Mouse (Mus musculus) lung, embryonic 14.5 days (tissue): ENCODE results near the gene Ngp. TPM values are rescaled to one million over a fixed set of nuclear protein-coding genes. Genes with fewer than 3 reads are reported as not detected.

Experiments
- ATAC-seq: fragments of 200-750 bp; cut with Nextera tagmentation; 2 replicates; pipeline ENCODE4 v1.8.0; 2017; ENCODE audit warnings: mild to moderate bottlenecking, moderate TSS enrichment, moderate library complexity; ENCODE audit not compliant: insufficient read depth
- DNase-seq: peaks from one replicate; pipeline ENCODE4 v3.0.0-alpha.2; 2015
- H3K27ac ChIP-seq: fragments of 300-500 bp; sonication (generic); 2 replicates; pipeline ENCODE4 v1.5.1; 2014; ENCODE audit warnings: low read depth, mild to moderate bottlenecking, moderate library complexity
- H3K27me3 ChIP-seq: fragments of 300-500 bp; sonication (generic); 2 replicates; pipeline ENCODE4 v1.6.1; 2014; ENCODE audit warnings: low read length, control low read depth; ENCODE audit not compliant: insufficient read depth
- H3K36me3 ChIP-seq: fragments of 300-500 bp; sonication (generic); 2 replicates; pipeline ENCODE4 v1.6.1; 2014; ENCODE audit warnings: control low read depth; ENCODE audit not compliant: insufficient read depth
- H3K4me1 ChIP-seq: fragments of 300-500 bp; sonication (generic); 2 replicates; pipeline ENCODE4 v1.6.1; 2014; ENCODE audit warnings: antibody characterized with exemption, control low read depth; ENCODE audit not compliant: insufficient read depth
- H3K4me2 ChIP-seq: fragments of 300-500 bp; sonication (generic); 2 replicates; pipeline ENCODE4 v1.6.1; 2014; ENCODE audit warnings: mild to moderate bottlenecking
- H3K4me3 ChIP-seq: fragments of 300-500 bp; sonication (generic); 2 replicates; pipeline ENCODE4 v1.5.1; 2014; ENCODE audit warnings: low read depth, low read length
- H3K9ac ChIP-seq: fragments of 300-500 bp; sonication (generic); 2 replicates; pipeline ENCODE4 v1.6.1; 2014
- H3K9me3 ChIP-seq: fragments of 300-500 bp; sonication (generic); 2 replicates; pipeline ENCODE4 v1.6.1; 2016; ENCODE audit warnings: low read depth, low read length, control low read depth
- CTCF ChIP-seq: IDR thresholded peaks from 2 replicates; pipeline ENCODE4 v1.5.1; 2016; ENCODE audit warnings: antibody characterized with exemption, low read depth
- WGBS: fragments of 180-500 bp; shearing (Covaris S2); extraction: QIAGEN DNeasy Blood & Tissue Kit; methylation state at CpG from one replicate; pipeline ENCODE4 v1.1.7; 2014; 5-methylcytosine and 5-hydroxymethylcytosine counted together
- polyA plus RNA-seq: library from polyadenylated mRNA; unstranded; fragments of >200 nt; fragmentation: Nextera tagmentation; extraction: Ambion mirVana; gene quantifications from 2 replicates; pipeline ENCODE4 v1.2.1, GENCODE M21; 2014

Ngp gene
- polyA plus RNA-seq, 1 experiment from 2014 or later, result 0.34 TPM

GRCm38 (mm10) chr9:110457926-110458325 is 38.4 kb downstream of the Ngp start:
- 88% methylated on average over 3 of the region's 3 CpGs for WGBS
- no peaks in the 10 kb centered on the region for H3K9me3 ChIP-seq
- H3K9ac ChIP-seq, result no peak overlapping the region
- peaks cover 9% of the 10 kb centered on the region; the same call in 1 of the 2 replicates for H3K36me3 ChIP-seq
- no peak for ATAC-seq
- H3K27me3 ChIP-seq, result no peaks in the 10 kb centered on the region
- no peak overlapping the region for H3K4me2 ChIP-seq
- no peak overlapping the region for H3K27ac ChIP-seq
- DNase-seq, result no peak
- H3K4me3 ChIP-seq, result no peak overlapping the region
- TF ChIP-seq CTCF, result no peak
- no peaks in the 10 kb centered on the region for H3K4me1 ChIP-seq

- no peaks in the 10 kb centered on the region for H3K4me1 ChIP-seq
- H3K36me3 ChIP-seq, result peaks cover 9% of the 10 kb centered on the region; the same call in 1 of the 2 replicates
- peak; percentile 16 for DNase-seq
- no peak overlapping the region for H3K27ac ChIP-seq
- no peak overlapping the region for H3K4me2 ChIP-seq
- no peak overlapping the region for H3K4me3 ChIP-seq
- no peak for ATAC-seq
- no peak for TF ChIP-seq CTCF
- H3K27me3 ChIP-seq, result no peaks in the 10 kb centered on the region
- H3K9ac ChIP-seq, result no peak overlapping the region
- 38% methylated on average over 2 of the region's 2 CpGs for WGBS
- H3K9me3 ChIP-seq, result no peaks in the 10 kb centered on the region
Measured at GRCm38 (mm10) chr9:110459145-110459727, 39.7 kb downstream of the Ngp start.

GRCm38 (mm10) chr9:110460884-110461815 is 41.6 kb downstream of the Ngp start:
- H3K27me3 ChIP-seq, result no peaks in the 10 kb centered on the region
- 69% methylated on average over 18 of the region's 18 CpGs for whole genome bisulfite sequencing
- no peak for DNase-seq
- H3K27ac ChIP-seq, result no peak overlapping the region
- peaks cover 6% of the 10 kb centered on the region; the same call in 1 of the 2 replicates for H3K36me3 ChIP-seq
- H3K9me3 ChIP-seq, result no peaks in the 10 kb centered on the region
- no peak for ATAC-seq
- TF ChIP-seq CTCF, result no peak
- no peak overlapping the region for H3K9ac ChIP-seq
- H3K4me3 ChIP-seq, result no peak overlapping the region
- H3K4me2 ChIP-seq, result no peak overlapping the region
- H3K4me1 ChIP-seq, result no peaks in the 10 kb centered on the region

GRCm38 (mm10) chr9:110462321-110462720 is 42.8 kb downstream of the Ngp start:
- Histone ChIP-seq H3K36me3 (peaks cover 2% of the 10 kb centered on the region; the same call in 1 of the 2 replicates), H3K27ac (no peak overlapping the region), H3K4me1 (no peaks in the 10 kb centered on the region), H3K4me3 (no peak overlapping the region), H3K9ac (no peak overlapping the region), H3K9me3 (no peaks in the 10 kb centered on the region), H3K4me2 (no peak overlapping the region), H3K27me3 (no peaks in the 10 kb centered on the region)
- TF ChIP-seq CTCF, result no peak
- DNase-seq, result no peak
- no peak for ATAC-seq
- WGBS, result 72% methylated on average over 7 of the region's 7 CpGs

GRCm38 (mm10) chr9:110463983-110464591 is 44.5 kb downstream of the Ngp start:
- Histone ChIP-seq H3K9ac (no peak overlapping the region), H3K27ac (no peak overlapping the region), H3K36me3 (no peaks in the 10 kb centered on the region; the same call in 1 of the 2 replicates), H3K27me3 (no peaks in the 10 kb centered on the region), H3K9me3 (no peaks in the 10 kb centered on the region), H3K4me1 (no peaks in the 10 kb centered on the region), H3K4me2 (no peak overlapping the region), H3K4me3 (no peak overlapping the region)
- no peak for TF ChIP-seq CTCF
- no peak for DNase-seq
- 88% methylated on average over 6 of the region's 6 CpGs for WGBS
- no peak for ATAC-seq

- ATAC-seq (no peak), DNase-seq (no peak)
- no peak overlapping the region for H3K27ac ChIP-seq
- H3K27me3 ChIP-seq, result no peaks in the 10 kb centered on the region
- H3K9me3 ChIP-seq, result no peaks in the 10 kb centered on the region
- 88% methylated on average over 6 of the region's 6 CpGs for WGBS
- H3K9ac ChIP-seq, result no peak overlapping the region
- no peaks in the 10 kb centered on the region for H3K4me1 ChIP-seq
- H3K36me3 ChIP-seq, result no peaks in the 10 kb centered on the region; the same call in 1 of the 2 replicates
- no peak for TF ChIP-seq CTCF
- no peak overlapping the region for H3K4me3 ChIP-seq
- no peak overlapping the region for H3K4me2 ChIP-seq
Measured at GRCm38 (mm10) chr9:110465336-110465735, 45.8 kb downstream of the Ngp start.

- H3K4me3 ChIP-seq, result no peak overlapping the region
- H3K9me3 ChIP-seq, result no peaks in the 10 kb centered on the region
- peak; percentile 44; the same call in 1 of the 2 replicates for TF ChIP-seq CTCF
- no peaks in the 10 kb centered on the region for H3K4me1 ChIP-seq
- ATAC-seq, result no peak
- H3K36me3 ChIP-seq, result no peaks in the 10 kb centered on the region; the same call in 1 of the 2 replicates
- DNase-seq, result peak; percentile 39
- H3K27me3 ChIP-seq, result no peaks in the 10 kb centered on the region
- H3K27ac ChIP-seq, result no peak overlapping the region
- no peak overlapping the region for H3K9ac ChIP-seq
- H3K4me2 ChIP-seq, result no peak overlapping the region
- 88% methylated on average over 3 of the region's 3 CpGs for WGBS
Measured at GRCm38 (mm10) chr9:110466179-110466578, 46.6 kb downstream of the Ngp start.

Other genes starting within 250 kb of the Ngp start
- gene Cspg5, start 176.0 kb upstream of the Ngp start, polyA plus RNA-seq, result 2.6 and 3.5 TPM in 2 replicates
- gene Elp6, start 114.6 kb upstream of the Ngp start, polyA plus RNA-seq, result 29.8 and 30.8 TPM in 2 replicates
- 29.4 and 32.1 TPM in 2 replicates for gene Scap, start 86.5 kb upstream of the Ngp start, polyA plus RNA-seq
- 16.4 and 19.1 TPM in 2 replicates for gene Ptpn23, start 11.5 kb upstream of the Ngp start, polyA plus RNA-seq
- gene Klhl18, start 56.9 kb downstream of the Ngp start, polyA plus RNA-seq, result 8.9 and 9.7 TPM in 2 replicates
- gene Kif9, start 57.2 kb downstream of the Ngp start, polyA plus RNA-seq, result 0.88 and 1.8 TPM in 2 replicates
- gene Setd2, start 112.8 kb downstream of the Ngp start, polyA plus RNA-seq, result 51.4 and 55.6 TPM in 2 replicates
- 26.7 and 29.9 TPM in 2 replicates for gene Nradd, start 204.7 kb downstream of the Ngp start, polyA plus RNA-seq
- gene Nbeal2, start 234.4 kb downstream of the Ngp start, polyA plus RNA-seq, result 3.2 and 3.8 TPM in 2 replicates
- 143 and 155 TPM in 2 replicates for gene Ccdc12, start 236.8 kb downstream of the Ngp start, polyA plus RNA-seq